Mouse (Mus musculus): Measurements from ENCODE around the gene Ormdl1.
"Not testable (repeated sequence)": the region's sequence is repeated elsewhere in the genome, so short reads cannot be mapped to it uniquely, and the experiment has no call there.

The Ormdl1 gene

DNA sequence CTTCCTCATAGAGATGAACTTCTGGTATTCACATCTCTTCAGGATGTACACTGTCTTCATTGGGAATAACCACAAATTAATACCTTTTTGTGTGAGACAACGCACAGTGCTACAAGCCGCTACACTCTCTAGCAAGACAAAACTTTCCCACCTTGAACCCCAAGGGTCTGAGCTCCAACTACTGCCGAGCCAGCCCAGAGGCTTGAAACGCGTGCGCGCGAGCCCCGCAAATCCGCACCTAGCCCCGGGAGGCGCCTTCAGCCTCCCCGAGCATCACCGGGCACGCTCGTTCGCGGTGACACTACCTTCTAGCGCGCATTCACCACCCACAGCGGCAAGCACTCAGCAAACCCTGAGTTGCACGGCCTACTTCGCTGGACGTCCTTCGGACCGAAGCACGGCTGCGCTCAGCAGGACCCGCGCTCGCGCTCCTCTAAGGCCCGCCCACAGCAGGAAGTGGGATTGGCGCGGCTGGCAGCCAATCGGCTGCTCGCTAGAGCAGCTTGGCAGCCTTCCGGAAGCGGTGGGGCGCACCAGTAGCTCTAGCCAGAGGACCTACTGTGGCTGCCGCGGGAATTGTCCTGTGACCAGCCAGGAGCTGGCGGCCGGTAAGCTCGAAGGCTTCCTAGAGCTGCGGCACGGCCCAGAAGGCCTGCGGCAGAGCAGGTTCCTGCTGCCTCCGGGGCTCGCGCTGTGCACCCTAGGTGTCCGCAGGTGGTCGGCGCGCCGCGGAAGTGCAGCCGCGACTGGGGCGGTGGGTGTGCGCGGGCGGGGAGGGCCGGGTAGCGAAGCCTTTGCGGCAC, at the start of gene Ormdl1, which contains the start of the genes Pms1 and Gm28778:
Gene Ormdl1, plus strand, starts transcription at position 515 of the 803 bp plus-strand sequence.
Gene Pms1, minus strand, starts transcription at position 438 of the 803 bp plus-strand sequence.
Gene Gm28778, plus strand, starts transcription at position 531 of the 803 bp plus-strand sequence.
- peak; percentile 88 for DNase-seq (ENCODE audit: low read depth)

DNA sequence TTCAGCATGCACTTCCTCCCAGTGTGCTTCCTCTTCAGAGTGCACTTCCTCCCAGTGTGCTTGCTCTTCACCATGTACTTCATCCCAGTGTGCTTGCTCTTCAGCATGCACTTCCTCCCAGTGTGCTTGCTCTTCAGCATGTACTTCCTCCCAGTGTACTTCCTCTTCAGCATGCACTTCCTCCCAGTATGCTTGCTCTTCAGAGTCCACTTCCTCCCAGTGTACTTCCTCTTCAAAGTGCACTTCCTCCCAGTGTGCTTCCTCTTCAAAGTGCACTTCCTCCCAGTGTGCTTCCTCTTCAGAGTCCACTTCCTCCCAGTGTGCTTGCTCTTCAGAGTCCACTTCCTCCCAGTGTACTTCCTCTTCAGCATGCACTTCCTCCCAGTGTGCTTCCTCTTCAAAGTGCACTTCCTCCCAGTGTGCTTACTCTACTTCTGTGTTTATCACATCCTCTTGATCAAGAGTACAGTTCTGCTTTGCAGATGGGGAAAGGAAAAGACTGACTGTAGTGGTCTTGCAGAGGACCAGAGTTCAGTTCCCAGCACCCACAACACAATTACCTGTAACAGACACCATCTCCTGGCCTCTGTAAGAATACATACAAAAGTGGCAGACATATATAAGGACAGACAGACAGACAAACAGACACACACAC, 31.8 kb upstream of the Ormdl1 start:
- not testable (repeated sequence) for DNase-seq (ENCODE audit: low read depth)

DNA sequence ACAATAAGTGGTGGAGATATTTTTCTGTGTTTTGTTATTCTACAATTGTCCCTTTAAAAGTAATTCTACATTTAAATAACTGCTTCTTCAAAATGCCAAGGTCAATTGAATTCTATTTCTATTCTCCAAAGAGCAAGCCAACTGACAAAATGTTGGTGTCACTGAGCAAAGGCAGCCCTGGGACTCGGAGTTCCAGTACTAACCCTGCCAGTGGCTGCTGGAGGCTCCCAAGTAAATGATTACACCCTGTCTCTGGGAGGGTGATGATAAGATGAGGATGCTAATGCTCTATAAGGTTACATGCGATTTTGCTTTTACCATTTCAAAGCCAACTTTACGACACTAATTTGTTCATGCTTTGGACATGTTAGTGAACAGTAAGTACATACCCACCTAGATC, 27.0 kb upstream of the Ormdl1 start:
- DNase-seq (ENCODE audit: low read depth): no peak

DNA sequence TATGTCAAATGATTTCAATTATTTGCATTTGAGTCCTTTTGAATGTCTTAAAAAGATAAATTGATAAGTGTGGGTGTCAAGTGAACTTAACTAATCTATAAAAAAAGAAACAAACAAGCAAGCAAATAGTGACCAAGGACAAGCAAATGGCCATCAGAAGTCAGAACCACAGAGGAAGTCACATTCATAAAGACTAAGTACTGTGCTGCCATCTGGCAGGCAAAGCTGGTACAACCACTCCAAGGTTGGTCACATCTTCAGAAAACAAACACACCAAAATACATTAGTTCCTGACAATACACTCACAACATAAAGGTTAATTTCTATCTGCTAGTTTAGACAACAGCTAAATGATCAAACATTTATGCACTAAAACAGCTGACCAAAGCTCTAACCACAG, 24.2 kb upstream of the Ormdl1 start:
- DNase-seq (ENCODE audit: low read depth): peak; percentile 8

DNA sequence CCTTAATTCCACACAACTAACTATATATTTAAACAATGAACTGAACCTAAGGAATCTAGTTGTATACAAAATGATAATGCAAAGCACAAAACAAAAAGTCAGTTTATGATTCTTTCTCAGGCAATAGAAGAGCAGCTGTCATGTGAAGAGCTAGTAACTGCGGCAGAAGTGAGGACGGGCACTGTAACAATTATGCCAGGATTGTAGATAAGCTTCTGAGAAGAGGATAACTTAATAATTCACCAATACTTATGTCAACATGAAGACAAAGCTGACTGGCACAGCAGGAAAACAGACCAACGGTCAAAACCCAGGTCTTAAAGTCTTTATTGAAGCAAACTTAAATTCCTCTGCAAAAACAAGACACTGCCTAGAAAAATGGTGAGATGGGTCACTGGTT, 5.7 kb upstream of the Ormdl1 start:
- no peak for DNase-seq (ENCODE audit: low read depth)

DNA sequence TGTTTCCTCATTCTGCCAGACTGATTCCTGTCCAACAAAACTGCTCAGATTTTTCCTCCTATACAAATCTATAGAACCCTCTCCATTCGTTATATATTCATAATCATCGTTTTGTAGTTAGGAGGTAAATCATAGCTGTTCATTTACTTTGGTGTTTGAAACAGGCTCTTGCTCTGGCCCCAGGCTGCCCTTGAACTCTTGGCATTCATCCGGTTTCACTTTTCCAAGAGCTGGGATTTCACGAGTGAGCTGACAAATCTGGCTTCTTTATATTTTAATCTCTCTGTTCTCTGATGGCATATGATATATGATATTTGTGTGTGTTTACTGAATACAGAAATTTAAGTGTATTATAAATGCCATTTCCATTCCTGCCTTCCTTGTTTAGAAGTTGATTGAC, 3.6 kb downstream of the Ormdl1 start:
- no peak for DNase-seq (ENCODE audit: low read depth)

DNA sequence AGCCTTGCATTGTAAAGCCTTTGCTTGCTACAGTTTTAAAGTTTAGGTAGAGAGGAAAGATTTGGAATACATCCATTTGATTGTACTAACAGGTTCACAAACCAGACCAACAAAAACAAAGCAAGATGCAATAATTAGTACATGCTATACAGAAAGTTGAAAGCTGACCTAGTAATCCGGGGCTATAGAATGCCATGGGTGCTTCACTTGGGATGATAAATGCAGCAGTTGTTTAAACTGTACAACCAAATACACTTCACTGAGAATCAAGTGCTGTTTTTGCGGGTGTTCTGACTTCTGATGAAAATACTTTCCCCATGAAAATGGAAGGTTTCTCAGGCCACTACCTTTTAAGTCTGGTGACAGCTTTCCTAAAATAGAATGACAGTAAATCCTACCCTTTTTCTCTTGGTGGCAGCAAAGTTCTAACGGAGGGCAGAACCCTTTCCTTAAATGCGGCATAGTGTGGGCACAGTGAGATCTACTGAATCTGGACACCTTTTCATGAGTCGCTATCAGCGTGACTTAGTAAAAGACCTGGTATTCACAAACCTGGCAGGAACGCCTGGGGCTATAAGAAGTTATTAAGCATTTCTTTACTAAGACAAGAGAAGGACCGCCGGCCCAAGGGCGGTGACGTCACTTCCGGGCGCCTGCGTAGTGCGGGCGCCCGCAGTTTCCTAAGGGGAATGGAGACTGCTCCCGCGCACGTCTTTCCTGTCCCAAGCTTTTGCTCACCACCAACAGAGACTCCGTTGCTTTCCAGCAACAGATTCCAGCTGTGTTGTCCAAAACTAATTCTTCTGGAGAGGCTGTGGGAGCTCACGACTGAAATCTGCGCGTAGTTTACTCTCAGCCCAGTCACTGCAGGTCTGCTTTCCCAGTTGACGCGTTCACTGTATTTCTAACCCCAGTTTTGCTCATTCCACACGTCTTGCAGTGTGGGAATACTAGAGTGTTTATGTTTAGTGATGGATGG, 16.4 kb downstream of the Ormdl1 start, which contains the start of gene Osgepl1:
Gene Osgepl1, plus strand, starts transcription at position 636 of the 979 bp plus-strand sequence.
- peak; percentile 53 for DNase-seq (ENCODE audit: low read depth)

DNA sequence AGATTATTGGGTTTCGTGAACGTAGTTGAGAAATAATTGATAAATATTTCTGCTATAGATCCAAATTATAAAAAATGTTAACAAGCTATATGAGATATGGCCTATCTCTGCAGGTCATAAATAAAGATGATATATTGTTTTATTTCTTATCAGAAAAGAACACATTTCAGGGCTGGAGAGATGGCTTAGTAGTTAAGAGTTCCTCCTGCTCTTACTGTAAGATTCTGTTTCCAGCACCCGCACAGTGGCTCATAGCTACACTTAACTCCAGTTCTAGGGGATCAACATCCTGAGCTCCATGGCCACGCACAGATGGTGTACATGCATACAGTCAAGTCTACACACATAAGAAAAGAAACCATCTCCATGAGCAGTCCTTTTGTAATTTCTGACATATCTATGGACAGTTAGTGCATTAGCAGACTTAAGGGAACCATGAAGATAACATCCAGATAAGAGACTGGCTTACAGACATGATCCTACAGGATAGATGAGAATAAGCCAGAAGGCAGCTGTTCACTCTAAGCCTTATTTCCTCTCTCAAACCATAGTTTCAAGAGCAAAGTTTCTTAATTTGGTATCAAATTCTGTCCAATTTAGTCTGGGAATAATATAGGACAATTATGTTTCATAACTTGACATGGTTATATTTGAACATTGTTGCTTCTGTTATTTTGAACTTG, 24.9 kb downstream of the Ormdl1 start:
- no peak for DNase-seq (ENCODE audit: low read depth)

DNA sequence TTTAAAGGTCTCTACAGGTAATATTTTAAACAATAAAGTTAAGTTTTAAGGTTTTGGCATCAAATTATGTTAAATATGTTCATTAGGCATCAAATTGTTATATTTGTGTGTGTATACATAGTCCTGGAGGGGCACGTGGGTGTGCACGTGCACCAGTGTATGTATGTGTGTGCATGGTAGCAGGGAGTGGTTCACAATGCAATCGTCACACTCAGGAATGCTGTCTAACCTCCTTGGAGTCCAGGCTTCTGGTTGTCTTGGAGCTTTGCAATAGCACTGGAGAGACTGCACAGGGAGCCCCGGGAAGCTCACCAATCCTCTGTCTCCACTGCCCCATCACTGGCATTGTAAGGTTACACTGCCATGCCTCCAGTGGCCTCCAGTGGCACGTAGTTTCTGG, 26.4 kb downstream of the Ormdl1 start:
- no peak for DNase-seq (ENCODE audit: low read depth)

DNA sequence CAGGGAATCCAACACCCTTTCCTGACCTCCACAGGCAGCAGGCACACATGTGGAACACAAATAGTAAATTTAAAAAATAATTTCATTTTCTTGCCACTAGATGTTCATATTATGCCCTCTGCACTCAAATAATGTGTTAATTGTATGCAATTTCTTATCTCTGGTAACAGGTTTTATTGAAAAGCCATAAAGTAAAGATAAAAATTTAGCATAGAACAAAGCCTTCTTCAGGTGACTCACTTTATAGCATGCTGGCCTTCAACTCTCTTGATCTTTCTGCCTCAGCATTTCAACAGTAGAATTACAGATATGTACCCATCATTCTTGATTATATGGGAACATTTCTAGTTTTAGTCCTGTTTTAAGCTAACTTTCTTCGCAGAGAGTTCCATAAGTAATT, 27.4 kb downstream of the Ormdl1 start:
- DNase-seq (ENCODE audit: low read depth): no peak

DNA sequence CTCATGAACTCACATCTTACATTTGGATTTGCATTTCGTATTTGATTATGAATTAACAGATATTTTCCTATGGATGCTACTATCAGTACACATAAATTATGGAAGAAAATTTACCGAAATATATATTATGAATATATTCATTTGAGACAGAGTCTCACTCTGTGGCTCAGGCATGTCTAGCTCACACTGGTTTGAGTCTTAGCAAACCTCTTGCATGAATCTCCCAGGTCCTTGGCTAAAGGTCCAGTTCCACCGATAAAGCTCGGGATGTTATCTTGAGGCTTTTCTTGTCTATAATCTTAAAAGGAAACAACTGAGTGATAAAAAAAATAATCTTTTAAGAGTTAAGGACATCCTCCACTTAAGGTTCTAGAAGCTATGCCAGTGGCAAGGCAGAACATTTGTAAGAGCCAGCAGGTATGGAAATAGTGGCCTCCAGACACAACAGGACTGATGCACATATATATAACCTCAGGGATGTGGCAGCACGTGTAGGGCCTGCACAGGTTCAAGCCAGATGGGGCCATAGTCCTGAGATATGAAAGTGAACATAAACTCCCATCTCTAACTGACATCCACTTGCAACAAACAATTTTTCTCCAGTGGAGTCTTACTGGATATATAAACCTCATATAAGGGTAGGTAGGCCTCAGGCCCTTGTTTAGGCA, 28.1 kb downstream of the Ormdl1 start:
- DNase-seq (ENCODE audit: low read depth): no peak

DNA sequence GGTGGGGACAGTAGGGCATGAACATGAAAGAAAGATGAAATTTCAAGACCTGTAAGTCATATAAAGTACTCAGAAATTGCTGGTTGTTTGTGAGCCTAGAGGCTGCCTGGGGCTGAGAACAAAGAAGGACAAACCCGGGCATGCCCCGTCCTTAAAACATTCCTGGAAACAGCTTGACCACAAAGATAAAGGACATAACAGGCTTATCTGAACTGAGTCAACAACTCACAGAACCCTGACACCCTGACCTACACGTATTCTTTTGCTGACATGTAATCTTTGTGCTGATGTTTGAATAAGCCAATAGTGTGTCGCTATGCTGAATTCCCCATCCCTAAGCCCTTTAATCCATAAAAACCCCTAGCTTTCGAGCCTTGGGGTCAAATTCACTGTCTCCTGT, 36.6 kb downstream of the Ormdl1 start:
- not testable (repeated sequence) for DNase-seq (ENCODE audit: low read depth)

DNA sequence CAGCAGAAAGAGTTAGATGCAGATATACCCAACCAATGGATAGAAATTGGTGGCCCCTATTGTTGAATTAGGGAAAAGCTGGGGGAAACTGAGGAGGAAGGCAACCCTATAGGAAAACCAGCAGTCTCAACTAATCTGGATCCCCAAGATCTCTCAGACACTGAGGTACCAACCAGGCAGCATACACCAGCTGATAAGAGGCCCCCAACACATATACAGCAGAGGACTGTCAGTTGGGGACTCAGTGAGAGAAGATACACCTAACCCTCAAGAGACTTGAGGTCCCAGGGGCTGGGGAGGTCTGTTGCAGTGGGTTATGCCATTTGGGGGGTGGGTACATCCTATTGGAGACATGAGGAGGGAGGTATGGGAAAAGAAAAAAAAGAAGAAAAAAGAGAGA, 38.6 kb downstream of the Ormdl1 start:
- DNase-seq (ENCODE audit: low read depth): no peak

DNA sequence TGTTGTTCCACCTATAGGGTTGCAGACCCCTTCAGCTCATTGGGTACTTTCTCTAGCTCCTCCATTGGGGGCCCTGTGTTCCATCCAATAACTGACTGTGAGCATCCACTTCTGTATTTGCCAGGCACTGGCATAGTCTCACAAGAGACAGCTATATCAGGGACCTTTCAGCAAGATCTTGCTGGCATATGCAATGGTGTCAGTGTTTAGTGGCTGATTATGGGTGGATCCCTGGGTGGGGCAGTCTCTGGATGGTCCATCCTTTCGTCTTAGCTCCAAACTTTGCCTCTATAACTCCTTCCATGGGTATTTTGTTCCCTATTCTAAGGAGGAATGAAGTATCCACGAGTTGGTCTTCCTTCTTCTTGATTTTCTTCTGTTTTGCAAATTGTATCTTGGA, 40.5 kb downstream of the Ormdl1 start:
- not testable (repeated sequence) for DNase-seq (ENCODE audit: low read depth)

DNA sequence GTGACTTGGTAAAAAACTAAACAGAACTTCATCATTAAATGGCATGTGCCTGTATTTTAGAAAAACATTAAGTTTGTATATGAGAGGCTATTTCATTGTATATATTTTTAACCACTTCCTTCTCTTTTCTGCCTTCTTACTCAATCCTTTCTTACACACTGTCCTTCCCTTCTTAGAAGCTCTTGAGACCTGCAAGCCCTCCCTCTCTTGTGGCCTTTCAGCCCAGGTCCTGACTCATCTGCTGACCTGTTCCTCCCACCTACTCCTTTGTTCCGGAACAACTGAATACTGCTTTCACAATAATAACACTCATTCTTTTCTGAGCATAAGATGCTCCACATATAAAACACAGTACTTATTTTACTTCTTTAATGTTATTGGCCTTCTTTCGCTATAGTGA, 44.2 kb downstream of the Ormdl1 start:
- no peak for DNase-seq (ENCODE audit: low read depth)

DNA sequence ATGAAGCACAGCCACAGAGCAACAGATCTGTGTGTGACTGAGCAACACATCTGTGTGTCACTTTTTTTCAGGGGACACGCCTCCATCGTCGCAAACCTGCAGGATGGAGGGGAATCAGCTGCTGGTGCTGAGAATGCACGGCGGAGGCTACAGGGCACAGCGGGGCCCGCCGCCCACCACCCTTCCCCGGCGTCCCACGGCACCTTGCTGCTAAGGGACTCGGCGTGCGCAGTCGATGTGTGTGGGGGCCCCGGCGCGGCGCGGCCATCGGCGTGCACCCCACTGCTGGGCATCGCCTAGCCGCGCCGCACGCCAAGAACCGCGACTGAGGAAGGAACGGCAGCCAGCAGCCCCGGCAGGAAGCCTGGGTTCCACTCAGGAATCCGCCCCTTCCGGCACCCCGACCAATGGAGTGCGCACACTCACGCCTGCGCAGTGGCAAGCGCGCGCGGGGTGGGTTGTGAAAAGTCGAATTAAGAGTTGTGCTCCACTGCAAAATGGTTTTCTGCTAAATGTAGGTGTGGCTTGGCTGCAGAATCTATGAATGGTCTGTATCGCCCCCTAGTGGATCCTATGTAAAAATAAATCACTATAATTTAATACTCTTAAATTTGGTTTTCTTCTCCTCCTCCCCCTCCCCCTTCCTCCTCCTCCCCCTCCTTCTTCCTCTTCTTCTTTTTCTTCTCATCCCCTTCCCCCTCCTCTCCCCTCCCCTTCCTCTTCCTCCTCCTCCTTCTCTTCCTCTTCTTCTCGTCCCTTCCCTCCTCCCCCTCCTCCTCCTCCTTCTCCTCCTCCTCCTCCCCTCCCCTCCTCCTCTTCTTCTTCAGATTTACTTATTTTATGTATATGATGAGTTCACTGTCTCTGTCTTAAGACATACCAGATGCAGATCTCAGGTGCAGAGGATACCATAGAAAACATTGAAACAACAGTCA, 55.7 kb downstream of the Ormdl1 start, which contains the start of the genes Asdurf, Gm28551 and Asnsd1:
Gene Asdurf, minus strand, starts transcription at position 293 of the 935 bp plus-strand sequence.
Gene Gm28551, minus strand, starts transcription at position 341 of the 935 bp plus-strand sequence.
Gene Asnsd1, minus strand, starts transcription at position 426 of the 935 bp plus-strand sequence.
- DNase-seq (ENCODE audit: low read depth): peak; percentile 94

DNA sequence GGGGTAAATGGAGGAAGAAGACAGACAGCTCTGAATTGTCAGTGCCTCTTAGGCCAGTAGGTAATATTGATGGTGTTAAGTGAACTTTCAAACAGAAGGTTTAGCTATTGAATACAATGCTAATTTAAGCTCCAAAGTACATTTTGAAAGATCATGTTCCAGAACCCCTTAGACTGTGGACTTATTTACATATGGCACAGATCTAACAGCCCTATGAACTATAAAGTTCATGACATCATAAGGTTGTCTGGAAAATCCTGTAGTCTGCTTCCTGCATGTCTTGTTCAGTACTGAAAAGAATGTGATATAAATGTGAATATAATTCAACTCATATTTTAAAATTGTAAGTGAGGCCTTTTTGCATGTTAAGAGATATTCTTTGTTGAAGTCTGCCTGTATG, 62.1 kb downstream of the Ormdl1 start:
- no peak for DNase-seq (ENCODE audit: low read depth)
